Mouse (Mus musculus) inflammation-experienced regulatory T-cells (primary cell): ENCODE measurements around the gene Col2a1. TPM values are rescaled to one million over a fixed set of nuclear protein-coding genes. Genes with fewer than 3 reads are reported as not detected.

Experiments used
- polyA plus RNA-seq, 2 experiments: library from polyadenylated mRNA; unstranded; fragments of 100-300 nt; shearing (Covaris generic); gene quantifications; one replicate each; pipeline ENCODE4 v1.2.1; 2017

Col2a1 gene
- polyA plus RNA-seq: under 1 TPM; 0.04 to 0.18 TPM

DNA sequence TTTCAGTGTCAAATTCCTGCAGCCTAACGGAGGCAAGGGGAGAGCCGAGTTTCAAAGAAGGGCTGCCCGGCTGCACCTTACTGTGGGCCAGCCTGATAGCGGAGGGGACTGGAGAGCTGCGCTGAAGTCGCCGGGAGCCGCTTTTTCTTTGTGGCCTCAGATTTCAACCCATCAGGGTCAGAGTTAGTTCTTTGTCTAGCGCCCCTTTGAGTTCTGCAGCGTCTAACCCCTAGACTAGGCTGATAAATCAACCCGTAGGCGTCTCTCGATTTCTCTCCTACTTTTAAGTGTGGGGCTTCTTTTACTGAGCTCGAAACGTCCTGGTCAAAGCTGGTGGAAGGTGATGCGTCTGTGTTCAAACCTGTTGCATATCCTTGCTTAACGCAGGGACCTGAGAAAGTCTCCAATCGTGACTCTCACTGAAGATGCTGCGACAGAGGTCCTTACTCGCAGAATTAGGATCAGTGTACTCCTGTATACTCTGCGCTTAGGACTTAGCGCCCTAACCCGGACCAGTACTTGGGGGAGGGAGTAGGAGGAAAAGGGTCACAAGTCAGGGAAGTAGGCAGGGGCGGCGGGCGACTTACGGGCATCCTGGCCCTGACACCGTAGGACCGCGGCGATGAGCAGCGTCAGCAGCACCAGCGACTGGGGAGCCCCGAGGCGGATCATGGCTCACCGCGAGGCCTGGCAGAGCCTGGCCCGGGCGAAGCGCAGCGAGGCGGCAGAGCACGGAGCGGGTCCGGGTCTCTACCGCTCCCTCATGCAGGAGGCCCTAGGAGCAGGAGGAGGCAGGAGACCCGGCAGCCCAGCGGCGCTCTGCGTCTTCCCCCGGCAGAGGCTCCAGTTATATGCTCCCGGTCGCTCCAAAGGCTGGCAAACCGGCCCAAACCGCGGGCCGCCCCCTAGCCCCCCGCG, at the start of gene Col2a1:
Gene Col2a1, minus strand, starts transcription at position 874 of the 918 bp plus-strand sequence.

DNA sequence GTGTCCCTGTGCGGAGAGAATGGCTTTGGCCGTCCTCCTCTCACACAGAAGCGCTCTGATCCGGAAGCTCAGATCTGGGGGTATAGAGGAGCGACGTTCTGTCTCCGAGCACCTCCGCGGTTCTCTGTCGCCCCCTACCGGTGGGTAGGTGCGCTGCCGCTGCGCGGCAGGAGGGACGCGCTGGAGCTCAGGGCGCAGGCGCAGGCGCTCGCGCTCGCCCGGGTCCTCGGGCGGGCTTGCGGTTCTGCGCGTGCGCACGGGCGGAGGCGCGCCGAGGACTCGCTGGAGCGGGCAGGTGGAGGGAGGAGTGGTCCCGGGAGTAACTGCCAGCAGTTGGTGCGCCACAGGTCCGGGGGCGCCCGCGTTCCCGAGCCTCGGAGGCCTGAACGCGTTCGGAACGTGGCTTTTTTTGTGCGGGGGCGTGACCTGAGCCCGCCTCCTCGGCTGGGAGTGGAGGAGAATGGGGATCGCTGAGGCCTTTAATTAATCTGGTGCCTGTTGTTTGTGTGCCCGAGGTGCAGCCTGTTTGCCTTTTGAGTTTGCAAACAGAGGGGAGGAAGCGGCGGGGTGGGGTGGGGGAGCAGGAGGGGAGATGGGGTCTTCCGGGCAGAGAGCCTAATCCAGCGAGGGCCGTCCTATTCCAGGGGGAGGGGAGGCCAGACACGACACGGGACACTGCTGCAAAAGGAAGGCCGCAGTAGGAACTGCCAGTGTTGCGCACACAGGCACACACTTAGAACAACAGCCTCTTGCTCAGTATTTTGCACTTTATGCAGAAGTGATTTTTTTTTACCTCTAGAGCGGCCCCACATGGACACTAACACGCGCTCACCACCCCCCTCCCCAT, 40.3 kb downstream of the Col2a1 start, which contains the start of gene Tmem106c:
Gene Tmem106c, plus strand, starts transcription at position 212 of the 847 bp plus-strand sequence.

Other genes with a start within 250 kb of the Col2a1 start
- gene Rapgef3, start 236.7 kb downstream of the Col2a1 start, polyA plus RNA-seq: 1 to 10 TPM in 1 of 2 experiments, under 1 TPM in 1; 0.83 to 1.7 TPM
- gene Slc48a1, start 226.2 kb downstream of the Col2a1 start, polyA plus RNA-seq: 10 to 100 TPM; 42.8 to 51.0 TPM
- gene Hdac7, start 160.2 kb downstream of the Col2a1 start, polyA plus RNA-seq: 10 to 100 TPM; 73.1 to 87.2 TPM
- 10 to 100 TPM in 1 of 2 experiments, under 1 TPM in 1; 0.93 to 15.9 TPM for gene Vdr, start 94.1 kb downstream of the Col2a1 start, polyA plus RNA-seq
- gene Tmem106c, start 40.5 kb downstream of the Col2a1 start, polyA plus RNA-seq: 10 to 100 TPM; 21.7 to 30.0 TPM
- 1 to 10 TPM; 7.5 to 7.8 TPM for gene Pfkm, start 87.9 kb upstream of the Col2a1 start, polyA plus RNA-seq
- 10 to 100 TPM; 35.0 to 45.7 TPM for gene Senp1, start 89.0 kb upstream of the Col2a1 start, polyA plus RNA-seq
- gene Asb8, start 160.9 kb upstream of the Col2a1 start, polyA plus RNA-seq: 10 to 100 TPM; 38.6 to 42.0 TPM
- gene Ccdc184, start 162.5 kb upstream of the Col2a1 start, polyA plus RNA-seq: under 1 TPM; 0.43 to 0.46 TPM
- gene Olfr288, start 190.8 kb upstream of the Col2a1 start, polyA plus RNA-seq: not detected
- gene Gm44579, start 216.3 kb upstream of the Col2a1 start, polyA plus RNA-seq: 1 to 10 TPM in 1 of 2 experiments, not detected in 1; 1.1 TPM
- gene Olfr287, start 216.4 kb upstream of the Col2a1 start, polyA plus RNA-seq: under 1 TPM; 0.12 to 0.65 TPM
- 1 to 10 TPM in 1 of 2 experiments, under 1 TPM in 1; 0.13 to 1.3 TPM for gene Olfr286, start 229.8 kb upstream of the Col2a1 start, polyA plus RNA-seq